Comparison of ENCODE assay signal across 17 mouse cellular contexts in the genomic region with DNA sequence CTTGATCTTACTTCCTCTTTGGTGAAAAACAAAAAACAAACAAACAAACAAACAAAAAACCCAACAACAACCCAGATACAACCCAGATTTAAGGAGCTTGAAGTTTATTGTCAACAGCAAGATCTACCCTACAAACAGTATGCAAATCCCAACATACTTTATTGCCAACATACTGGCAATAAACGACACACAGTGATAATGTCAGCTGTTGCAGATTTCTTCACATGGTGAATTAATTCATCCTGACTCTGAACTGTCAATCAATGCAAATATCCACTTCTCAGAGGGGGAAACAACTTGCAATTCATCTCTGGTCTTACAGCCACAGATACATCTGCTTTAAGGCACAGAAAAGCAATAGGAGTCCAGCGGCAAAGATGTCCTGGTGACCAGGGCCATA.
"Had no signal": no experiment of that assay in that cellular context is flagged by ENCODE, and none has a peak within 500 bp of the region (broad histone marks: within the 10 kb centered on the region; RNA-seq: fewer than 3 reads in every experiment).

No protein-coding gene starts in this region.

- H3K36me3 ChIP-seq: lung, embryonic 15.5 days; midbrain, embryonic 12.5 days; midbrain, embryonic 15.5 days; neural tube, embryonic 12.5 days had no signal

- H3K4me1 ChIP-seq: lung, embryonic 15.5 days; megakaryocyte, embryonic 14.5 days; midbrain, embryonic 15.5 days; neural tube, embryonic 12.5 days had no signal

- H3K4me2 ChIP-seq: lung, embryonic 15.5 days; midbrain, embryonic 12.5 days; midbrain, embryonic 15.5 days; neural tube, embryonic 12.5 days had no signal

- H3K27ac ChIP-seq: lung, embryonic 15.5 days; macrophage; midbrain, embryonic 12.5 days; midbrain, embryonic 15.5 days; neural tube, embryonic 12.5 days had no signal

- H3K4me3 ChIP-seq: lung, embryonic 15.5 days; megakaryocyte, embryonic 14.5 days; midbrain, embryonic 12.5 days; midbrain, embryonic 15.5 days; neural tube, embryonic 12.5 days had no signal

- H3K27me3 ChIP-seq: lung, embryonic 15.5 days; midbrain, embryonic 12.5 days; midbrain, embryonic 15.5 days; neural tube, embryonic 12.5 days had no signal

- DNase-seq: liver, postnatal 0 days; lung, adult 2 months; lung, postnatal 14 days; lung, postnatal 36 days; right cerebral cortex, postnatal 25 days; right cerebral cortex, postnatal 4 days; spleen, adult 18-20 months; thymus, adult 18-20 months; thymus, postnatal 14 days; thymus, postnatal 36 days had no signal

- H3K9me3 ChIP-seq: lung, embryonic 15.5 days; midbrain, embryonic 12.5 days; midbrain, embryonic 15.5 days; neural tube, embryonic 12.5 days had no signal

- ATAC-seq: liver, postnatal 0 days; lung, postnatal 0 days; midbrain, embryonic 15.5 days had no signal

- H3K9ac ChIP-seq: liver, postnatal 0 days; lung, embryonic 15.5 days; midbrain, embryonic 12.5 days; midbrain, embryonic 15.5 days; neural tube, embryonic 12.5 days had no signal
